Mouse (Mus musculus) T-helper 17 cell (primary cell): ENCODE results near the gene Rpa1.
"Not testable (repeated sequence)": the region's sequence is repeated elsewhere in the genome, so short reads cannot be mapped to it uniquely, and the experiment has no call there.

Experiments used
- in situ Hi-C, 2 experiments: fragments of 300-600 bp; cut with MboI, MseI; formaldehyde crosslinking; loops; 1 replicate in 1 of 2; 2 replicates in 1 of 2; pipeline ENCODE4 v1.15.1; 2025; ENCODE audit warnings: high pct_unique_total_duplicates in 2 of 2

The Rpa1 gene

GRCm38 (mm10) chr11:75348199-75348889, at the start of gene Rpa1, which contains the start of gene Smyd4:
TSS of gene Rpa1 (minus strand) at chr11:75348324.
TSS of gene Smyd4 (plus strand) at chr11:75348433.
- in situ Hi-C loops = no loop called here

- in situ Hi-C loops = loop anchor here in 1 of 2 experiments (10.0 kb wide), 1 partner anchor 1427 kb away; no protein-coding TSS in a partner anchor
Measured at GRCm38 (mm10) chr11:75397452-75397851, 49.3 kb upstream of the Rpa1 start.

- in situ Hi-C loops = loop anchor here in 1 of 2 experiments (10.0 kb wide), 1 partner anchor 1429 kb away; no protein-coding TSS in a partner anchor
Measured at GRCm38 (mm10) chr11:75395611-75396010, 47.5 kb upstream of the Rpa1 start.

- in situ Hi-C loops = not testable (repeated sequence)
Measured at GRCm38 (mm10) chr11:75383529-75383928, 35.4 kb upstream of the Rpa1 start.

- in situ Hi-C loops = not testable (repeated sequence)
Measured at GRCm38 (mm10) chr11:75378786-75379185, 30.7 kb upstream of the Rpa1 start.

- in situ Hi-C loops = no loop called here
Measured at GRCm38 (mm10) chr11:75377125-75377524, 29.0 kb upstream of the Rpa1 start.

GRCm38 (mm10) chr11:75355475-75355874, 7.4 kb upstream of the Rpa1 start:
- in situ Hi-C loops = no loop called here

- in situ Hi-C loops = no loop called here
Measured at GRCm38 (mm10) chr11:75351225-75351624, 3.1 kb upstream of the Rpa1 start.

GRCm38 (mm10) chr11:75348890-75349261, 752 bp upstream of the Rpa1 start:
- in situ Hi-C loops = no loop called here

- in situ Hi-C loops = no loop called here
Measured at GRCm38 (mm10) chr11:75347596-75347995, 528 bp downstream of the Rpa1 start.

GRCm38 (mm10) chr11:75347188-75347585, 937 bp downstream of the Rpa1 start:
- in situ Hi-C loops = no loop called here

- in situ Hi-C loops = no loop called here
Measured at GRCm38 (mm10) chr11:75346556-75347187, 1.5 kb downstream of the Rpa1 start.

GRCm38 (mm10) chr11:75344716-75345115, 3.4 kb downstream of the Rpa1 start:
- in situ Hi-C loops = no loop called here

GRCm38 (mm10) chr11:75344163-75344562, 4.0 kb downstream of the Rpa1 start:
- in situ Hi-C loops = no loop called here

GRCm38 (mm10) chr11:75343096-75343495, 5.0 kb downstream of the Rpa1 start:
- in situ Hi-C loops = no loop called here

GRCm38 (mm10) chr11:75340698-75341345, 7.3 kb downstream of the Rpa1 start:
- in situ Hi-C loops = no loop called here

GRCm38 (mm10) chr11:75340076-75340475, 8.0 kb downstream of the Rpa1 start:
- in situ Hi-C loops = no loop called here

- in situ Hi-C loops = no loop called here
Measured at GRCm38 (mm10) chr11:75337246-75337645, 10.9 kb downstream of the Rpa1 start.

GRCm38 (mm10) chr11:75336676-75337075, 11.4 kb downstream of the Rpa1 start:
- in situ Hi-C loops = no loop called here

- in situ Hi-C loops = no loop called here
Measured at GRCm38 (mm10) chr11:75325969-75326311, 22.2 kb downstream of the Rpa1 start.

GRCm38 (mm10) chr11:75325116-75325968, 22.8 kb downstream of the Rpa1 start:
- in situ Hi-C loops = no loop called here

GRCm38 (mm10) chr11:75324433-75324832, 23.7 kb downstream of the Rpa1 start:
- in situ Hi-C loops = no loop called here
